Mouse (Mus musculus) frontal cortex, adult 2 months (tissue): ENCODE results near the gene Slc27a5. TPM values are rescaled to one million over a fixed set of nuclear protein-coding genes. Genes with fewer than 3 reads are reported as not detected.

ENCODE experiments used
- DNase-seq, 2 experiments: peaks; one replicate each; pipeline ENCODE4 v3.0.0; 2022; ENCODE audit warnings: low spot score in 1 of 2; ENCODE audit errors: extremely low spot score in 1 of 2
- polyA plus RNA-seq: library from polyadenylated mRNA; depleted of rRNA; stranded (reverse); fragments of >200 nt; gene quantifications from 2 replicates; pipeline ENCODE4 v1.2.3, GENCODE M21; 2012; rRNA removed

Gene Slc27a5
- polyA plus RNA-seq, 1 experiment: 0.64 TPM

- no peak for DNase-seq
Measured at GRCm38 (mm10) chr7:12940599-12940998, 57.4 kb downstream of the Slc27a5 start.

Other genes with a start within 250 kb of the Slc27a5 start
- 17.8 and 22.7 TPM in 2 replicates for gene Zscan18, start 194.6 kb downstream of the Slc27a5 start, polyA plus RNA-seq
- gene Zfp329, start 179.3 kb downstream of the Slc27a5 start, polyA plus RNA-seq: 19.2 and 24.5 TPM in 2 replicates
- 8.8 and 10.4 TPM in 2 replicates for gene Zfp110, start 163.4 kb downstream of the Slc27a5 start, polyA plus RNA-seq
- gene Zfp128, start 117.0 kb downstream of the Slc27a5 start, polyA plus RNA-seq: 4.6 and 5.3 TPM in 2 replicates
- gene Zscan22, start 100.4 kb downstream of the Slc27a5 start, polyA plus RNA-seq: 12.9 TPM in 2 replicates
- 776 and 848 TPM in 2 replicates for gene Rps5, start 75.9 kb downstream of the Slc27a5 start, polyA plus RNA-seq
- gene Rnf225, start 70.8 kb downstream of the Slc27a5 start, polyA plus RNA-seq: 0.69 and 0.86 TPM in 2 replicates
- 5.7 and 6.1 TPM in 2 replicates for gene Zfp324, start 32.4 kb downstream of the Slc27a5 start, polyA plus RNA-seq
- 14.1 and 15.1 TPM in 2 replicates for gene Zfp446, start 20.3 kb downstream of the Slc27a5 start, polyA plus RNA-seq
- 234 and 279 TPM in 2 replicates for gene Trim28, start 922 bp upstream of the Slc27a5 start, polyA plus RNA-seq
- 34.3 and 36.8 TPM in 2 replicates for gene Zbtb45, start 11.8 kb upstream of the Slc27a5 start, polyA plus RNA-seq
- 239 and 244 TPM in 2 replicates for gene Chmp2a, start 36.6 kb upstream of the Slc27a5 start, polyA plus RNA-seq
- gene Ube2m, start 40.1 kb upstream of the Slc27a5 start, polyA plus RNA-seq: 362 and 411 TPM in 2 replicates
- 15.4 and 16.7 TPM in 2 replicates for gene Mzf1, start 56.6 kb upstream of the Slc27a5 start, polyA plus RNA-seq
- 0.06 TPM in 1 of 2 replicates, not detected in the other for gene Vmn1r85, start 97.0 kb upstream of the Slc27a5 start, polyA plus RNA-seq
- not detected in 2 replicates for gene Vmn1r86, start 121.7 kb upstream of the Slc27a5 start, polyA plus RNA-seq
- gene Vmn1r87, start 142.0 kb upstream of the Slc27a5 start, polyA plus RNA-seq: not detected in 2 replicates
- gene Vmn1r88, start 161.4 kb upstream of the Slc27a5 start, polyA plus RNA-seq: not detected in 2 replicates
- not detected in 2 replicates for gene Vmn1r89, start 214.8 kb upstream of the Slc27a5 start, polyA plus RNA-seq